Mouse (Mus musculus): ENCODE measurements around the gene Fndc3c1. TPM values are rescaled to one million over a fixed set of nuclear protein-coding genes. Genes with fewer than 3 reads are reported as not detected.
"Not testable (repeated sequence)": the region's sequence is repeated elsewhere in the genome, so short reads cannot be mapped to it uniquely, and the experiment has no call there.

Gene Fndc3c1
- 0.15 and 0.16 TPM in 2 replicates for polyA plus RNA-seq (2012; rRNA removed)
- polyA plus RNA-seq (2014; fragmentation: Nextera tagmentation; extraction: Ambion mirVana) = 0.09 and 0.27 TPM in 2 replicates

GRCm38 (mm10) chrX:106485101-106485651 lies at the start of gene Fndc3c1:
Gene Fndc3c1, minus strand, starts transcription at chrX:106485401.
- H3K4me1 ChIP-seq (replicated peaks; ENCODE audit: control insufficient read depth in 2 of 2, insufficient read depth in 2 of 2, low read length in 1 of 2) = no peaks in the 10 kb centered on the region
- H3K27me3 ChIP-seq (ENCODE audit: control insufficient read depth, insufficient read depth, low read length) = peaks cover 11% of the 10 kb centered on the region
- H3K4me2 ChIP-seq (ENCODE audit: low read depth) = peak within 1 kb of the TSS; percentile 34
- H3K9me3 ChIP-seq (ENCODE audit: control insufficient read depth, low read length) = no peaks in the 10 kb centered on the region
- TF ChIP-seq EP300 (IDR thresholded peaks at IDR 0.05; ENCODE audit: low read depth) (no peak), CTCF (IDR thresholded peaks at IDR 0.05; ENCODE audit: low read depth) (no peak)
- H3K27ac ChIP-seq = no peak within 1 kb of the TSS
- no peak for DNase-seq (ENCODE audit: low read depth in 3 of 3, low spot score in 3 of 3)
- no peak within 1 kb of the TSS for H3K9ac ChIP-seq (replicated peaks)
- ATAC-seq (ENCODE audit: insufficient read depth) = no peak
- WGBS (ENCODE audit: insufficient replicate concordance) = 16% methylated on average over 23 of the region's 39 CpGs
- peak within 1 kb of the TSS; percentile 6 to 11; a peak in 2 of 4 replicates for H3K4me3 ChIP-seq (ENCODE audit: insufficient read depth in 1 of 2, low read depth in 2 of 2, low read length in 2 of 2)
- no peaks in the 10 kb centered on the region for H3K36me3 ChIP-seq (replicated peaks; ENCODE audit: control insufficient read depth, insufficient read depth, low read depth)

- H3K9me3 ChIP-seq (ENCODE audit: control insufficient read depth, low read length) = no peaks in the 10 kb centered on the region
- TF ChIP-seq EP300 (IDR thresholded peaks at IDR 0.05; ENCODE audit: low read depth) (no peak), CTCF (IDR thresholded peaks at IDR 0.05; ENCODE audit: low read depth) (no peak)
- ATAC-seq (ENCODE audit: insufficient read depth) = no peak
- H3K27ac ChIP-seq = no peak overlapping the region
- no peak overlapping the region for H3K4me2 ChIP-seq (ENCODE audit: low read depth)
- 24% methylated on average over 10 of the region's 10 CpGs for WGBS (ENCODE audit: insufficient replicate concordance)
- no peak for DNase-seq (ENCODE audit: low read depth in 3 of 3, low spot score in 3 of 3)
- no peaks in the 10 kb centered on the region for H3K36me3 ChIP-seq (replicated peaks; ENCODE audit: control insufficient read depth, insufficient read depth, low read depth)
- H3K4me1 ChIP-seq (replicated peaks; ENCODE audit: control insufficient read depth in 2 of 2, insufficient read depth in 2 of 2, low read length in 1 of 2) = no peaks in the 10 kb centered on the region
- peaks cover 11% of the 10 kb centered on the region for H3K27me3 ChIP-seq (ENCODE audit: control insufficient read depth, insufficient read depth, low read length)
- no peak overlapping the region for H3K4me3 ChIP-seq (ENCODE audit: insufficient read depth in 1 of 2, low read depth in 2 of 2, low read length in 2 of 2)
- H3K9ac ChIP-seq (replicated peaks) = no peak overlapping the region
Measured at GRCm38 (mm10) chrX:106486451-106486850, 1.2 kb upstream of the Fndc3c1 start.

- Histone ChIP-seq H3K36me3 (replicated peaks; ENCODE audit: control insufficient read depth, insufficient read depth, low read depth) (no peaks in the 10 kb centered on the region), H3K4me2 (ENCODE audit: low read depth) (peak overlapping the region; percentile 34), H3K27me3 (ENCODE audit: control insufficient read depth, insufficient read depth, low read length) (peaks cover 11% of the 10 kb centered on the region), H3K9ac (replicated peaks) (no peak overlapping the region), H3K4me1 (replicated peaks; ENCODE audit: control insufficient read depth in 2 of 2, insufficient read depth in 2 of 2, low read length in 1 of 2) (no peaks in the 10 kb centered on the region), H3K9me3 (ENCODE audit: control insufficient read depth, low read length) (no peaks in the 10 kb centered on the region), H3K27ac (no peak overlapping the region), H3K4me3 (ENCODE audit: insufficient read depth in 1 of 2, low read depth in 2 of 2, low read length in 2 of 2) (peak overlapping the region in 1 of 2 experiments; percentile 6; a peak in 1 of 4 replicates)
- ATAC-seq (ENCODE audit: insufficient read depth) (no peak), DNase-seq (ENCODE audit: low read depth in 3 of 3, low spot score in 3 of 3) (no peak)
- 11% methylated on average over 13 of the region's 13 CpGs for WGBS (ENCODE audit: insufficient replicate concordance)
- TF ChIP-seq EP300 (IDR thresholded peaks at IDR 0.05; ENCODE audit: low read depth) (no peak), CTCF (IDR thresholded peaks at IDR 0.05; ENCODE audit: low read depth) (no peak)
Measured at GRCm38 (mm10) chrX:106485671-106486070, 470 bp upstream of the Fndc3c1 start.

GRCm38 (mm10) chrX:106479891-106480290 lies 5.3 kb downstream of the Fndc3c1 start:
- H3K27me3 ChIP-seq (ENCODE audit: control insufficient read depth, insufficient read depth, low read length); H3K27ac ChIP-seq; H3K4me1 ChIP-seq (replicated peaks; ENCODE audit: control insufficient read depth in 2 of 2, insufficient read depth in 2 of 2, low read length in 1 of 2); ATAC-seq (ENCODE audit: insufficient read depth); H3K36me3 ChIP-seq (replicated peaks; ENCODE audit: control insufficient read depth, insufficient read depth, low read depth); H3K4me3 ChIP-seq (ENCODE audit: insufficient read depth in 1 of 2, low read depth in 2 of 2, low read length in 2 of 2); H3K9ac ChIP-seq (replicated peaks); H3K9me3 ChIP-seq (ENCODE audit: control insufficient read depth, low read length); H3K4me2 ChIP-seq (ENCODE audit: low read depth); DNase-seq (ENCODE audit: low read depth in 3 of 3, low spot score in 3 of 3): not testable (repeated sequence)
- 27% methylated on average over 2 of the region's 2 CpGs for WGBS (ENCODE audit: insufficient replicate concordance)
- TF ChIP-seq CTCF (IDR thresholded peaks at IDR 0.05; ENCODE audit: low read depth) = peak; percentile 23; the same call in 1 of the 2 replicates

GRCm38 (mm10) chrX:106385304-106385703 lies 99.9 kb downstream of the Fndc3c1 start:
- Histone ChIP-seq H3K4me2 (ENCODE audit: low read depth) (no peak overlapping the region), H3K4me1 (replicated peaks; ENCODE audit: control insufficient read depth in 2 of 2, insufficient read depth in 2 of 2, low read length in 1 of 2) (no peaks in the 10 kb centered on the region), H3K36me3 (replicated peaks; ENCODE audit: control insufficient read depth, insufficient read depth, low read depth) (no peaks in the 10 kb centered on the region), H3K4me3 (ENCODE audit: insufficient read depth in 1 of 2, low read depth in 2 of 2, low read length in 2 of 2) (no peak overlapping the region), H3K27me3 (ENCODE audit: control insufficient read depth, insufficient read depth, low read length) (no peaks in the 10 kb centered on the region), H3K27ac (no peak overlapping the region), H3K9me3 (ENCODE audit: control insufficient read depth, low read length) (no peaks in the 10 kb centered on the region), H3K9ac (replicated peaks) (no peak overlapping the region)
- no peak for ATAC-seq (ENCODE audit: insufficient read depth)
- DNase-seq (ENCODE audit: low read depth in 3 of 3, low spot score in 3 of 3) = no peak
- TF ChIP-seq EP300 (IDR thresholded peaks at IDR 0.05; ENCODE audit: low read depth) (no peak), CTCF (IDR thresholded peaks at IDR 0.05; ENCODE audit: low read depth) (no peak)
